27 mouse cellular contexts compared by ENCODE assay signal in the genomic region with DNA sequence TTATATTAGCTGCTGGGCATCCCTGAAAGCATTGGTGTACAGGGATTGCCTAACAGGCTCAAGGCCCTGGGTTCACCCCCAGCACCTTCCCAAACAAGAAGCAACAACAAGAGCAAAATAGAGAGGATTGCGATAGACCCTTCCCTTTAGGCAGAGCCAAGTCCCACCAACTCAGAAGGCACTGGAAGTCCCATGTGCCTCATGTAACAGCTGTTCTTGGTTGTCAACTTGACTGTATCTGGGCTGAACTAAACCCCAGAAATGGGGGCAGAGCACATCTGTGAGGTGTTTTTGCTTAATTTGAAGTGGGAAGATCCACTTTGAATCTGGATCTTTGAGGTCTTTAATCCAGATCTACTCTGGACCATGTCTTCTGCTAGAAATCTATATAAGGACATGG. TPM values are rescaled to one million over a fixed set of nuclear protein-coding genes. Genes with fewer than 3 reads are reported as not detected.
"Had no signal": no experiment of that assay in that cellular context is flagged by ENCODE, and none has a peak within 500 bp of the region (broad histone marks: within the 10 kb centered on the region; RNA-seq: fewer than 3 reads in every experiment).

No protein-coding gene starts in this region.

- H3K4me2 ChIP-seq: embryonic facial prominence, embryonic 12.5 days; embryonic facial prominence, embryonic 13.5 days; embryonic facial prominence, embryonic 15.5 days; forebrain, embryonic 12.5 days; forebrain, embryonic 13.5 days; forebrain, embryonic 15.5 days had no signal

- H3K4me1 ChIP-seq: embryonic facial prominence, embryonic 10.5 days; embryonic facial prominence, embryonic 12.5 days; embryonic facial prominence, embryonic 13.5 days; embryonic facial prominence, embryonic 15.5 days; forebrain, embryonic 10.5 days; forebrain, embryonic 12.5 days; forebrain, embryonic 13.5 days; forebrain, embryonic 15.5 days had no signal

- H3K9me3 ChIP-seq: embryonic facial prominence, embryonic 10.5 days; embryonic facial prominence, embryonic 12.5 days; embryonic facial prominence, embryonic 13.5 days; embryonic facial prominence, embryonic 15.5 days; forebrain, embryonic 10.5 days; forebrain, embryonic 12.5 days; forebrain, embryonic 13.5 days; forebrain, embryonic 15.5 days had no signal

- DNase-seq: cerebellum, adult 2 months; cerebellum, adult 8-10 months; cerebellum, adult 9-10 months; cerebellum, adult 9-11 months; cerebellum, postnatal 10 days; cerebellum, postnatal 14 days; cerebellum, postnatal 25 days; cerebellum, postnatal 36 days; embryo, embryonic 11 days; forebrain, postnatal 0 days; gastrocnemius, postnatal 10 days; gastrocnemius, postnatal 14 days; gastrocnemius, postnatal 36 days; heart, adult 11 months; heart, adult 18-20 months; heart, adult 2 months had no signal

- H3K9ac ChIP-seq: embryonic facial prominence, embryonic 12.5 days; embryonic facial prominence, embryonic 13.5 days; embryonic facial prominence, embryonic 15.5 days; forebrain, embryonic 12.5 days; forebrain, embryonic 13.5 days; forebrain, embryonic 15.5 days; forebrain, postnatal 0 days had no signal

- ATAC-seq: forebrain, embryonic 13.5 days; forebrain, embryonic 14.5 days; forebrain, embryonic 15.5 days; forebrain, embryonic 16.5 days; forebrain, postnatal 0 days had no signal

- H3K27me3 ChIP-seq: embryonic facial prominence, embryonic 12.5 days; embryonic facial prominence, embryonic 13.5 days; embryonic facial prominence, embryonic 15.5 days; forebrain, embryonic 12.5 days; forebrain, embryonic 13.5 days; forebrain, embryonic 15.5 days had no signal

- H3K4me3 ChIP-seq: embryonic facial prominence, embryonic 10.5 days; embryonic facial prominence, embryonic 12.5 days; embryonic facial prominence, embryonic 13.5 days; embryonic facial prominence, embryonic 15.5 days; erythroblast, embryonic 14.5 days; forebrain, embryonic 10.5 days; forebrain, embryonic 12.5 days; forebrain, embryonic 13.5 days; forebrain, embryonic 15.5 days; heart, adult 2 months had no signal

- H3K27ac ChIP-seq: embryonic facial prominence, embryonic 10.5 days; embryonic facial prominence, embryonic 12.5 days; embryonic facial prominence, embryonic 13.5 days; embryonic facial prominence, embryonic 15.5 days; forebrain, embryonic 10.5 days; forebrain, embryonic 12.5 days; forebrain, embryonic 13.5 days; forebrain, embryonic 15.5 days; heart, adult 2 months had no signal

- H3K36me3 ChIP-seq: embryonic facial prominence, embryonic 10.5 days; embryonic facial prominence, embryonic 12.5 days; embryonic facial prominence, embryonic 13.5 days; embryonic facial prominence, embryonic 15.5 days; forebrain, embryonic 10.5 days; forebrain, embryonic 12.5 days; forebrain, embryonic 15.5 days had no signal

RNA-seq across cellular contexts. Expression of a gene that starts 32.0 kb away (rescaled TPM):
- polyA plus RNA-seq: erythroblast, embryonic 14.5 days had no signal
